ENCODE assay signal across 8 mouse cellular contexts in genomic region chr3:88191820-88192616, GRCm38 (mm10). TPM values are rescaled to one million over a fixed set of nuclear protein-coding genes. Genes with fewer than 3 reads are reported as not detected.
DNase-seq lines count a peak whose midpoint lies in the region; ATAC-seq lines count a peak whose summit lies in the region.

No protein-coding gene starts in this region.

- H3K27me3 ChIP-seq in forebrain, embryonic 13.5 days, result peaks cover 11% of the 10 kb centered on the region; the same call in 1 of the 2 replicates
- H3K27me3 ChIP-seq in limb, embryonic 11.5 days (ENCODE audit: control insufficient read depth, insufficient read depth, low read length), result peaks cover 21% of the 10 kb centered on the region
- H3K27me3 ChIP-seq in heart, embryonic 12.5 days (replicated peaks), result peaks cover 68% of the 10 kb centered on the region

- H3K4me1 ChIP-seq in forebrain, embryonic 13.5 days, result peaks cover 21% of the 10 kb centered on the region
- no peaks in the 10 kb centered on the region for H3K4me1 ChIP-seq in limb, embryonic 11.5 days (ENCODE audit: control insufficient read depth, insufficient read depth, low read length)
- H3K4me1 ChIP-seq in heart, embryonic 12.5 days (replicated peaks), result no peaks in the 10 kb centered on the region

- no peak overlapping the region for H3K4me3 ChIP-seq in forebrain, embryonic 13.5 days
- no peak overlapping the region for H3K4me3 ChIP-seq in limb, embryonic 11.5 days (ENCODE audit: low read depth, low read length)
- no peak overlapping the region for H3K4me3 ChIP-seq in heart, embryonic 12.5 days

- peak; percentile 73 for ATAC-seq in forebrain, embryonic 13.5 days
- ATAC-seq in limb, embryonic 11.5 days (ENCODE audit: insufficient number of reproducible peaks, low FRiP score, low TSS enrichment, low read depth), result no peak
- ATAC-seq in neutrophil, adult 5-6 weeks (ENCODE audit: extremely low read depth, insufficient number of reproducible peaks, low FRiP score, poor library complexity, severe bottlenecking), result 0 out of 2 replicates have a peak, but pooled peaks have one; percentile 18
- ATAC-seq in heart, embryonic 12.5 days (ENCODE audit: insufficient number of reproducible peaks, low FRiP score), result no peak

- DNase-seq in gastrocnemius, adult 18-20 months (ENCODE audit: low spot score), result peak; percentile 46
- DNase-seq in gastrocnemius, postnatal 14 days, result no peak
- peak; percentile 58 for DNase-seq in 416B (ENCODE audit: low read depth)
- DNase-seq in brain, adult 2 months (ENCODE audit: low read depth, low spot score), result peak; percentile 76
- peak; percentile 63 for DNase-seq in limb, embryonic 11.5 days (ENCODE audit: low spot score)

- H3K9me3 ChIP-seq in forebrain, embryonic 13.5 days (replicated peaks), result no peaks in the 10 kb centered on the region
- H3K9me3 ChIP-seq in limb, embryonic 11.5 days (ENCODE audit: control insufficient read depth, low read length), result no peaks in the 10 kb centered on the region; the same call in 1 of the 2 replicates
- H3K9me3 ChIP-seq in heart, embryonic 12.5 days (replicated peaks), result no peaks in the 10 kb centered on the region; the same call in 1 of the 2 replicates

- H3K4me2 ChIP-seq in forebrain, embryonic 13.5 days, result no peak overlapping the region
- H3K4me2 ChIP-seq in limb, embryonic 11.5 days (ENCODE audit: low read depth, severe bottlenecking), result no peak overlapping the region
- no peak overlapping the region for H3K4me2 ChIP-seq in heart, embryonic 12.5 days

- no peaks in the 10 kb centered on the region for H3K36me3 ChIP-seq in forebrain, embryonic 13.5 days (ENCODE audit: poor library complexity, severe bottlenecking)
- H3K36me3 ChIP-seq in limb, embryonic 11.5 days (ENCODE audit: control insufficient read depth, insufficient read depth, low read length), result no peaks in the 10 kb centered on the region
- H3K36me3 ChIP-seq in heart, embryonic 12.5 days, result no peaks in the 10 kb centered on the region

- 25% methylated on average over 9 of the region's 9 CpGs for WGBS in forebrain, embryonic 13.5 days
- WGBS in limb, embryonic 11.5 days, result 30% methylated on average over 9 of the region's 9 CpGs
- WGBS in heart, embryonic 12.5 days, result 28% methylated on average over 9 of the region's 9 CpGs

- no peak overlapping the region for H3K9ac ChIP-seq in forebrain, embryonic 13.5 days
- H3K9ac ChIP-seq in limb, embryonic 11.5 days (ENCODE audit: low read length), result no peak overlapping the region
- no peak overlapping the region for H3K9ac ChIP-seq in heart, embryonic 12.5 days

- intact Hi-C loops in gastrocnemius, postnatal 14 days (cut with DNase I; ENCODE audit: low total_unique reads), result loop anchor here (2.0 kb wide), 1 partner anchor 53 kb away; no protein-coding TSS in a partner anchor

- H3K27ac ChIP-seq in forebrain, embryonic 13.5 days, result 0 out of 2 replicates have a peak overlapping the region, but pooled peaks have one; percentile 1
- H3K27ac ChIP-seq in limb, embryonic 11.5 days (replicated peaks; ENCODE audit: low read depth, low read length), result no peak overlapping the region
- H3K27ac ChIP-seq in heart, embryonic 12.5 days (ENCODE audit: poor library complexity, severe bottlenecking), result no peak overlapping the region

RNA-seq across cellular contexts. Expression of gene Mef2d, which starts 49.8 kb away (rescaled TPM):
- total RNA-seq in gastrocnemius, adult 18-20 months (2021), result 100 to 1,000 TPM; 174 to 196 TPM
- 100 to 1,000 TPM; 136 to 137 TPM for total RNA-seq in gastrocnemius, postnatal 14 days (2021)
- polyA plus RNA-seq in forebrain, embryonic 13.5 days (2015; fragmentation: Nextera tagmentation; extraction: Ambion mirVana), result 15.0 and 16.5 TPM in 2 replicates
- polyA plus RNA-seq in limb, embryonic 11.5 days (2014; fragmentation: Nextera tagmentation; extraction: Ambion mirVana), result 12.6 and 14.3 TPM in 2 replicates
- total RNA-seq in neutrophil, adult 5-6 weeks (2017), result 120 and 162 TPM in 2 replicates
- 53.5 and 56.6 TPM in 2 replicates for polyA plus RNA-seq in heart, embryonic 12.5 days (2016; fragmentation: Nextera tagmentation; extraction: Ambion mirVana)

Comparison
In these comparisons a context has a peak if more than half of its experiments do, and no peak if none do; other contexts are left out.
1. ATAC-seq: peak in forebrain, embryonic 13.5 days (single experiment) and neutrophil, adult 5-6 weeks (single experiment); none in limb, embryonic 11.5 days (single experiment) and heart, embryonic 12.5 days (single experiment).